Mouse (Mus musculus) hindbrain, embryonic 11.5 days (tissue): ENCODE results near the gene Trpc7. TPM values are rescaled to one million over a fixed set of nuclear protein-coding genes. Genes with fewer than 3 reads are reported as not detected.

Experiments used
- ATAC-seq: fragments of 200-750 bp; cut with Nextera tagmentation; 2 replicates; pipeline ENCODE4 v1.8.0; 2017; ENCODE audit warnings: mild to moderate bottlenecking, moderate TSS enrichment, moderate library complexity; ENCODE audit not compliant: low FRiP score
- DNase-seq: peaks from one replicate; pipeline ENCODE4 v3.0.0-alpha.2; 2015; ENCODE audit warnings: low spot score
- H3K27ac ChIP-seq: fragments of 300-500 bp; sonication (generic); 2 replicates; pipeline ENCODE4 v1.5.1; 2014; ENCODE audit warnings: mild to moderate bottlenecking, low read depth, low read length
- H3K27me3 ChIP-seq: fragments of 300-500 bp; sonication (generic); 2 replicates; pipeline ENCODE4 v1.6.1; 2014; ENCODE audit warnings: mild to moderate bottlenecking, low read length, moderate library complexity, mixed read lengths; ENCODE audit not compliant: control insufficient read depth, insufficient read depth
- H3K36me3 ChIP-seq: fragments of 300-500 bp; sonication (generic); 2 replicates; pipeline ENCODE4 v1.6.1; 2014; ENCODE audit warnings: mild to moderate bottlenecking, low read length, moderate library complexity, mixed read lengths; ENCODE audit not compliant: control insufficient read depth, insufficient read depth
- H3K4me1 ChIP-seq: fragments of 300-500 bp; sonication (generic); replicated peaks from 2 replicates; pipeline ENCODE4 v1.6.1; 2014; ENCODE audit warnings: low read length, mixed read lengths; ENCODE audit not compliant: control insufficient read depth, insufficient read depth
- H3K4me2 ChIP-seq: fragments of 300-500 bp; sonication (generic); replicated peaks from 2 replicates; pipeline ENCODE4 v1.6.1; 2014; ENCODE audit warnings: mild to moderate bottlenecking, low read depth, low read length
- H3K4me3 ChIP-seq: fragments of 300-500 bp; sonication (generic); 2 replicates; pipeline ENCODE4 v1.5.1; 2014; ENCODE audit warnings: low read depth, low read length
- H3K9ac ChIP-seq: fragments of 300-500 bp; sonication (generic); 2 replicates; pipeline ENCODE4 v1.6.1; 2014; ENCODE audit warnings: low read depth, low read length
- H3K9me3 ChIP-seq: fragments of 300-500 bp; sonication (generic); 2 replicates; pipeline ENCODE4 v1.6.1; 2016; ENCODE audit warnings: low read length; ENCODE audit not compliant: control insufficient read depth
- WGBS: fragments of 180-500 bp; shearing (Covaris S2); extraction: QIAGEN DNeasy Blood & Tissue Kit; methylation state at CpG from one replicate; pipeline ENCODE4 v1.1.7; 2014; 5-methylcytosine and 5-hydroxymethylcytosine counted together
- polyA plus RNA-seq: library from polyadenylated mRNA; unstranded; fragments of >200 nt; fragmentation: Nextera tagmentation; extraction: Ambion mirVana; gene quantifications from 2 replicates; pipeline ENCODE4 v1.2.1, GENCODE M21; 2014

Gene Trpc7
- polyA plus RNA-seq, 1 experiment from 2014 or later: 0.48 TPM

GRCm38 (mm10) chr13:56806776-56807490 lies 88.9 kb downstream of the Trpc7 start:
- DNase-seq: peak; percentile 92
- no peaks in the 10 kb centered on the region for H3K36me3 ChIP-seq
- H3K4me1 ChIP-seq: no peaks in the 10 kb centered on the region
- H3K9ac ChIP-seq: peak overlapping the region; percentile 0; the same call in 1 of the 2 replicates
- H3K27me3 ChIP-seq: no peaks in the 10 kb centered on the region
- H3K4me2 ChIP-seq: peak overlapping the region; percentile 36
- WGBS: 12% methylated on average over 27 of the region's 27 CpGs
- H3K27ac ChIP-seq: no peak overlapping the region
- ATAC-seq: peak; percentile 61; the same call in 1 of the 2 replicates
- peak overlapping the region; percentile 8; the same call in 1 of the 2 replicates for H3K4me3 ChIP-seq
- no peaks in the 10 kb centered on the region for H3K9me3 ChIP-seq

GRCm38 (mm10) chr13:56805131-56805530 lies 90.7 kb downstream of the Trpc7 start:
- no peak for ATAC-seq
- H3K4me3 ChIP-seq: no peak overlapping the region
- H3K27me3 ChIP-seq: no peaks in the 10 kb centered on the region
- no peak for DNase-seq
- no peaks in the 10 kb centered on the region for H3K9me3 ChIP-seq
- WGBS: 87% methylated on average over 3 of the region's 3 CpGs
- no peaks in the 10 kb centered on the region for H3K36me3 ChIP-seq
- no peak overlapping the region for H3K27ac ChIP-seq
- no peak overlapping the region for H3K9ac ChIP-seq
- H3K4me1 ChIP-seq: no peaks in the 10 kb centered on the region
- H3K4me2 ChIP-seq: no peak overlapping the region

- no peak for DNase-seq
These were observed 98.3 kb downstream of the Trpc7 start for GRCm38 (mm10) chr13:56797459-56797858.

GRCm38 (mm10) chr13:56795501-56795900 lies 100.3 kb downstream of the Trpc7 start:
- no peak overlapping the region for H3K9ac ChIP-seq
- WGBS: 78% methylated on average over 7 of the region's 7 CpGs
- H3K27me3 ChIP-seq: no peaks in the 10 kb centered on the region
- no peak for ATAC-seq
- DNase-seq: no peak
- H3K4me2 ChIP-seq: no peak overlapping the region
- H3K4me3 ChIP-seq: no peak overlapping the region
- no peaks in the 10 kb centered on the region for H3K9me3 ChIP-seq
- no peaks in the 10 kb centered on the region for H3K36me3 ChIP-seq
- no peaks in the 10 kb centered on the region for H3K4me1 ChIP-seq
- no peak overlapping the region for H3K27ac ChIP-seq

More at GRCm38 (mm10) chr13:56797459-56797858, 98.3 kb downstream of the Trpc7 start:
- Histone ChIP-seq H3K9me3 (no peaks in the 10 kb centered on the region), H3K27ac (no peak overlapping the region), H3K4me2 (no peak overlapping the region), H3K9ac (no peak overlapping the region), H3K4me1 (no peaks in the 10 kb centered on the region), H3K27me3 (no peaks in the 10 kb centered on the region), H3K4me3 (no peak overlapping the region), H3K36me3 (no peaks in the 10 kb centered on the region)
- WGBS: 90% methylated on average over 7 of the region's 7 CpGs
- ATAC-seq: no peak

- WGBS: 47% methylated on average over 7 of the region's 7 CpGs
- H3K4me1 ChIP-seq: no peaks in the 10 kb centered on the region
- no peak overlapping the region for H3K27ac ChIP-seq
- H3K36me3 ChIP-seq: no peaks in the 10 kb centered on the region
- DNase-seq (no peak), ATAC-seq (no peak)
- no peak overlapping the region for H3K9ac ChIP-seq
- H3K27me3 ChIP-seq: no peaks in the 10 kb centered on the region
- no peak overlapping the region for H3K4me3 ChIP-seq
- no peaks in the 10 kb centered on the region for H3K9me3 ChIP-seq
- no peak overlapping the region for H3K4me2 ChIP-seq
These were observed 101.4 kb downstream of the Trpc7 start for GRCm38 (mm10) chr13:56794441-56794840.

- Histone ChIP-seq H3K27me3 (no peaks in the 10 kb centered on the region), H3K36me3 (no peaks in the 10 kb centered on the region), H3K9me3 (no peaks in the 10 kb centered on the region), H3K4me3 (no peak overlapping the region), H3K27ac (no peak overlapping the region), H3K4me1 (no peaks in the 10 kb centered on the region), H3K4me2 (no peak overlapping the region), H3K9ac (no peak overlapping the region)
- 91% methylated on average over 3 of the region's 3 CpGs for WGBS
- no peak for ATAC-seq
- no peak for DNase-seq
These were observed 102.9 kb downstream of the Trpc7 start for GRCm38 (mm10) chr13:56792844-56793243.

GRCm38 (mm10) chr13:56790683-56791082 lies 105.1 kb downstream of the Trpc7 start:
- no peak overlapping the region for H3K4me2 ChIP-seq
- H3K9ac ChIP-seq: no peak overlapping the region
- no peak overlapping the region for H3K27ac ChIP-seq
- no peaks in the 10 kb centered on the region for H3K36me3 ChIP-seq
- H3K9me3 ChIP-seq: no peaks in the 10 kb centered on the region
- WGBS: 96% methylated on average over 3 of the region's 3 CpGs
- ATAC-seq (no peak), DNase-seq (no peak)
- no peaks in the 10 kb centered on the region for H3K4me1 ChIP-seq
- no peaks in the 10 kb centered on the region for H3K27me3 ChIP-seq
- H3K4me3 ChIP-seq: no peak overlapping the region

GRCm38 (mm10) chr13:56782621-56783020 lies 113.2 kb downstream of the Trpc7 start:
- Histone ChIP-seq H3K36me3 (no peaks in the 10 kb centered on the region), H3K4me1 (no peaks in the 10 kb centered on the region; the same call in 1 of the 2 replicates), H3K27me3 (no peaks in the 10 kb centered on the region), H3K4me2 (no peak overlapping the region), H3K9me3 (no peaks in the 10 kb centered on the region), H3K27ac (no peak overlapping the region), H3K9ac (no peak overlapping the region), H3K4me3 (no peak overlapping the region)
- DNase-seq (no peak), ATAC-seq (no peak)
- 88% methylated on average over 1 of the region's 1 CpGs for WGBS

- H3K4me2 ChIP-seq: no peak overlapping the region
- no peaks in the 10 kb centered on the region; the same call in 1 of the 2 replicates for H3K4me1 ChIP-seq
- no peaks in the 10 kb centered on the region for H3K27me3 ChIP-seq
- H3K4me3 ChIP-seq: no peak overlapping the region
- no peak overlapping the region for H3K27ac ChIP-seq
- 92% methylated on average over 3 of the region's 3 CpGs for WGBS
- H3K36me3 ChIP-seq: no peaks in the 10 kb centered on the region
- H3K9ac ChIP-seq: no peak overlapping the region
- DNase-seq (no peak), ATAC-seq (no peak)
- H3K9me3 ChIP-seq: no peaks in the 10 kb centered on the region
These were observed 114.1 kb downstream of the Trpc7 start for GRCm38 (mm10) chr13:56781697-56782096.
